ENCODE assay signal across 11 mouse cellular contexts in genomic region chr10:97158561-97159395, GRCm38 (mm10).
DNase-seq lines count a peak whose midpoint lies in the region; ATAC-seq lines count a peak whose summit lies in the region.
"Had no signal": no experiment of that assay in that cellular context is flagged by ENCODE, and none has a peak within 500 bp of the region (broad histone marks: within the 10 kb centered on the region; RNA-seq: fewer than 3 reads in every experiment).

No protein-coding gene starts in this region.

- ATAC-seq in kidney, embryonic 15.5 days (replicated peaks; ENCODE audit: low FRiP score), result no peak
- ATAC-seq in hindbrain, embryonic 13.5 days (ENCODE audit: low FRiP score), result peak; percentile 2; the same call in 1 of the 2 replicates
- ATAC-seq in midbrain, embryonic 16.5 days, result 0 out of 2 replicates have a peak, but pooled peaks have one; percentile 16

- peaks cover 18% of the 10 kb centered on the region for H3K4me1 ChIP-seq in kidney, embryonic 15.5 days
- H3K4me1 ChIP-seq in hindbrain, embryonic 13.5 days (replicated peaks), result peaks cover 19% of the 10 kb centered on the region
- H3K4me1 ChIP-seq in midbrain, embryonic 16.5 days (ENCODE audit: control insufficient read depth, insufficient read depth, low read length), result peaks cover 20% of the 10 kb centered on the region
- H3K4me1 ChIP-seq: limb, embryonic 12.5 days had no signal

- H3K4me3 ChIP-seq in kidney, embryonic 15.5 days (replicated peaks), result no peak overlapping the region
- no peak overlapping the region for H3K4me3 ChIP-seq in hindbrain, embryonic 13.5 days
- no peak overlapping the region for H3K4me3 ChIP-seq in midbrain, embryonic 16.5 days (ENCODE audit: low read depth, low read length)
- H3K4me3 ChIP-seq: heart, embryonic 15.5 days; limb, embryonic 12.5 days had no signal

- no peak for DNase-seq in kidney, adult 18-20 months
- DNase-seq in cerebellum, adult 9-11 months, result peak; percentile 67
- no peak for DNase-seq in layer of hippocampus, adult 11-12 months (ENCODE audit: low spot score)
- DNase-seq in frontal cortex, postnatal 25 days (ENCODE audit: low spot score in 2 of 2), result no peak
- no peak for DNase-seq in urinary bladder, postnatal 36 days (ENCODE audit: low spot score in 2 of 2)
- DNase-seq: thymus, postnatal 36 days had no signal

- H3K4me2 ChIP-seq in kidney, embryonic 15.5 days, result 0 out of 2 replicates have a peak overlapping the region, but pooled peaks have one; percentile 9
- no peak overlapping the region for H3K4me2 ChIP-seq in hindbrain, embryonic 13.5 days
- no peak overlapping the region for H3K4me2 ChIP-seq in midbrain, embryonic 16.5 days (ENCODE audit: low read length)
- H3K4me2 ChIP-seq: heart, embryonic 15.5 days; limb, embryonic 12.5 days had no signal

- 0 out of 2 replicates have a peak overlapping the region, but pooled peaks have one; percentile 32 for H3K27ac ChIP-seq in kidney, embryonic 15.5 days
- H3K27ac ChIP-seq in hindbrain, embryonic 13.5 days, result peak overlapping the region; percentile 68; the same call in 1 of the 2 replicates
- peak overlapping the region; percentile 63 for H3K27ac ChIP-seq in midbrain, embryonic 16.5 days (ENCODE audit: low read length)
- H3K27ac ChIP-seq: limb, embryonic 12.5 days had no signal

- H3K36me3 ChIP-seq in kidney, embryonic 15.5 days, result no peaks in the 10 kb centered on the region
- no peaks in the 10 kb centered on the region for H3K36me3 ChIP-seq in hindbrain, embryonic 13.5 days
- no peaks in the 10 kb centered on the region for H3K36me3 ChIP-seq in midbrain, embryonic 16.5 days (ENCODE audit: control insufficient read depth, insufficient read depth, low read length)
- H3K36me3 ChIP-seq: heart, embryonic 15.5 days; limb, embryonic 12.5 days had no signal

- H3K9me3 ChIP-seq in kidney, embryonic 15.5 days (replicated peaks), result no peaks in the 10 kb centered on the region
- no peaks in the 10 kb centered on the region for H3K9me3 ChIP-seq in hindbrain, embryonic 13.5 days
- H3K9me3 ChIP-seq in midbrain, embryonic 16.5 days (replicated peaks; ENCODE audit: control insufficient read depth, low read length, poor library complexity, severe bottlenecking), result no peaks in the 10 kb centered on the region
- H3K9me3 ChIP-seq: heart, embryonic 15.5 days; limb, embryonic 12.5 days had no signal

- H3K27me3 ChIP-seq in kidney, embryonic 15.5 days, result no peaks in the 10 kb centered on the region
- no peaks in the 10 kb centered on the region for H3K27me3 ChIP-seq in hindbrain, embryonic 13.5 days
- no peaks in the 10 kb centered on the region for H3K27me3 ChIP-seq in midbrain, embryonic 16.5 days (ENCODE audit: control insufficient read depth, insufficient read depth, low read depth, low read length)
- H3K27me3 ChIP-seq: heart, embryonic 15.5 days; limb, embryonic 12.5 days had no signal

- no peak overlapping the region for H3K9ac ChIP-seq in kidney, embryonic 15.5 days
- H3K9ac ChIP-seq in hindbrain, embryonic 13.5 days, result no peak overlapping the region
- H3K9ac ChIP-seq in midbrain, embryonic 16.5 days (ENCODE audit: low read depth, low read length), result no peak overlapping the region
- H3K9ac ChIP-seq: heart, embryonic 15.5 days; limb, embryonic 12.5 days had no signal

- 43% methylated on average over 10 of the region's 11 CpGs for WGBS in kidney, embryonic 15.5 days
- WGBS in hindbrain, embryonic 13.5 days, result 46% methylated on average over 10 of the region's 11 CpGs
- 24% methylated on average over 11 of the region's 11 CpGs for WGBS in midbrain, embryonic 16.5 days
